Mouse (Mus musculus) midbrain, postnatal 0 days (tissue): ENCODE data around the gene Anapc1. TPM values are rescaled to one million over a fixed set of nuclear protein-coding genes. Genes with fewer than 3 reads are reported as not detected.

ENCODE experiments used
- ATAC-seq: fragments of 200-750 bp; cut with Nextera tagmentation; 2 replicates; pipeline ENCODE4 v1.8.0; 2017; ENCODE audit warnings: moderate number of reproducible peaks, mild to moderate bottlenecking, moderate TSS enrichment, moderate library complexity; ENCODE audit not compliant: low FRiP score
- DNase-seq: peaks from one replicate; pipeline ENCODE4 v3.0.0-alpha.2; 2015; ENCODE audit warnings: low spot score
- H3K27ac ChIP-seq: fragments of 300-500 bp; sonication (generic); 2 replicates; pipeline ENCODE4 v1.5.1; 2014; ENCODE audit warnings: low read depth, mild to moderate bottlenecking, low read length, mixed read lengths
- H3K27me3 ChIP-seq: fragments of 300-500 bp; sonication (generic); 2 replicates; pipeline ENCODE4 v1.6.1; 2014; ENCODE audit warnings: low read length, control low read depth, mixed read lengths; ENCODE audit not compliant: insufficient read depth
- H3K36me3 ChIP-seq: fragments of 300-500 bp; sonication (generic); 2 replicates; pipeline ENCODE4 v1.6.1; 2014; ENCODE audit warnings: low read length, control low read depth, mixed read lengths; ENCODE audit not compliant: insufficient read depth
- H3K4me1 ChIP-seq: fragments of 300-500 bp; sonication (generic); 2 replicates; pipeline ENCODE4 v1.6.1; 2014; ENCODE audit warnings: mild to moderate bottlenecking, control low read depth, antibody characterized with exemption, low read length, mixed read lengths; ENCODE audit not compliant: insufficient read depth
- H3K4me2 ChIP-seq: fragments of 300-500 bp; sonication (generic); 2 replicates; pipeline ENCODE4 v1.6.1; 2014; ENCODE audit warnings: low read depth, mild to moderate bottlenecking, low read length, mixed read lengths; ENCODE audit not compliant: poor library complexity, severe bottlenecking
- H3K4me3 ChIP-seq: fragments of 300-500 bp; sonication (generic); 2 replicates; pipeline ENCODE4 v1.5.1; 2014; ENCODE audit warnings: low read depth, mild to moderate bottlenecking, low read length, moderate library complexity
- H3K9ac ChIP-seq: fragments of 300-500 bp; sonication (generic); replicated peaks from 2 replicates; pipeline ENCODE4 v1.6.1; 2014; ENCODE audit warnings: mild to moderate bottlenecking, low read length, moderate library complexity, mixed read lengths; ENCODE audit not compliant: poor library complexity, severe bottlenecking
- H3K9me3 ChIP-seq: fragments of 300-500 bp; sonication (generic); 2 replicates; pipeline ENCODE4 v1.6.1; 2016; ENCODE audit warnings: low read length, control low read depth
- CTCF ChIP-seq: IDR thresholded peaks from 2 replicates; pipeline ENCODE4 v1.5.1; 2016; ENCODE audit warnings: antibody characterized with exemption, mild to moderate bottlenecking
- WGBS: fragments of 180-500 bp; shearing (Covaris S2); extraction: QIAGEN DNeasy Blood & Tissue Kit; methylation state at CpG from one replicate; pipeline ENCODE4 v1.1.7; 2014; 5-methylcytosine and 5-hydroxymethylcytosine counted together
- polyA plus RNA-seq: library from polyadenylated mRNA; unstranded; fragments of >200 nt; fragmentation: Nextera tagmentation; extraction: Ambion mirVana; gene quantifications from 2 replicates; pipeline ENCODE4 v1.2.1, GENCODE M21; 2015
- total RNA-seq: library from RNA; depleted of rRNA; stranded (reverse); fragments of >200 nt; gene quantifications from 2 replicates; pipeline ENCODE4 v1.2.3, GENCODE M21; 2014; rRNA removed

The Anapc1 gene
- total and polyA plus RNA-seq, 2 experiments from 2014 or later: 25.3 to 65.2 TPM

DNA sequence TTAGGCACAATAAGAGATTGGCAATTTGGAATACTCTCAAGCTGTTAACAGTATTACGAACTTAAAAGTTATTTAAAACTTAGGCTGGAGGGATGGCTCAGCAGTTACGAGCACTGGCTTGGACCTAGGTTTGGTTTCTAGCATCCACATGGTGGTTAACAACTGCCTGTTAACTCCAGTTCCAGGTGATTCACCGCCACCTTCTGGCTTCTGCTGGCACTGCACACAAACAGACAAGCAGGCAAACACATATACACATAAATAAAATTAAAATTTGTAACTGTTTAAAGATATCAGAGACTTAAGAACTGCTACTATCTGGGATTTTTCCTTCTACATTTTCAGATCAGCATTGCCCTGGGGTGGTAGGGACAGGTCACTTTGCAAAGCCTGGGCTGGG, 123.0 kb downstream of the Anapc1 start:
- Histone ChIP-seq H3K4me3 (no peak overlapping the region), H3K4me1 (no peaks in the 10 kb centered on the region), H3K9me3 (no peaks in the 10 kb centered on the region), H3K27ac (no peak overlapping the region), H3K4me2 (no peak overlapping the region), H3K27me3 (no peaks in the 10 kb centered on the region), H3K9ac (no peak overlapping the region), H3K36me3 (no peaks in the 10 kb centered on the region)
- 87% methylated on average over 3 of the region's 3 CpGs for WGBS
- ATAC-seq: no peak
- DNase-seq: no peak
- TF ChIP-seq CTCF: peak; percentile 35

Other genes starting within 250 kb of the Anapc1 start
- gene Spdye4c, start 96.2 kb downstream of the Anapc1 start, total RNA-seq: not detected in 2 replicates
- not detected in 2 replicates for gene Spdye4c, start 96.2 kb downstream of the Anapc1 start, polyA plus RNA-seq
- gene Mertk, start 11.6 kb upstream of the Anapc1 start, total RNA-seq: 6.2 and 7.7 TPM in 2 replicates
- 2.0 and 2.6 TPM in 2 replicates for gene Mertk, start 11.6 kb upstream of the Anapc1 start, polyA plus RNA-seq
- 27.7 and 32.3 TPM in 2 replicates for gene Tmem87b, start 130.7 kb upstream of the Anapc1 start, total RNA-seq
- 34.8 and 35.7 TPM in 2 replicates for gene Tmem87b, start 130.7 kb upstream of the Anapc1 start, polyA plus RNA-seq
- 3.2 and 6.3 TPM in 2 replicates for gene Fbln7, start 175.6 kb upstream of the Anapc1 start, total RNA-seq
- 4.2 and 4.8 TPM in 2 replicates for gene Fbln7, start 175.6 kb upstream of the Anapc1 start, polyA plus RNA-seq